Mouse (Mus musculus) CH12.LX (cell line): ENCODE data around the gene Smg5. TPM values are rescaled to one million over a fixed set of nuclear protein-coding genes. Genes with fewer than 3 reads are reported as not detected.

Source experiments
- DNase-seq: peaks from one replicate; pipeline ENCODE4 v3.0.0-alpha.2; 2013; ENCODE audit errors: extremely low read depth
- H3K27ac ChIP-seq: 2 replicates; pipeline ENCODE4 v1.5.1; 2012; ENCODE audit warnings: low read depth, mild to moderate bottlenecking, control low read depth, moderate library complexity; ENCODE audit not compliant: insufficient read depth
- H3K27me3 ChIP-seq: replicated peaks from 2 replicates; pipeline ENCODE3; 2012; ENCODE audit warnings: inconsistent platforms
- H3K36me3 ChIP-seq, 2 experiments: replicated peaks in 1 of 2; 2 replicates each; pipeline versions ENCODE3 to v1.6.1; 2012; ENCODE audit warnings: inconsistent platforms in 1 of 2, low read length in 1 of 2, mild to moderate bottlenecking in 1 of 2, mixed read lengths in 1 of 2, moderate library complexity in 1 of 2; ENCODE audit not compliant: control insufficient read depth in 1 of 2, insufficient read depth in 1 of 2
- H3K4me1 ChIP-seq, 2 experiments: 2 replicates each; pipeline ENCODE4 v1.6.1; 2012; ENCODE audit warnings: inconsistent platforms in 1 of 2, moderate library complexity in 1 of 2; ENCODE audit not compliant: insufficient read depth in 2 of 2, control insufficient read depth in 1 of 2
- H3K4me2 ChIP-seq: 2 replicates; pipeline ENCODE4 v1.6.1; 2012; ENCODE audit warnings: low read depth, mild to moderate bottlenecking, control low read depth; ENCODE audit not compliant: poor library complexity, insufficient read depth, severe bottlenecking
- H3K4me3 ChIP-seq, 3 experiments: fragments of 150-350 bp in 1 of 3; sonication (generic) in 1 of 3; replicated peaks in 1 of 3; 2 replicates each; pipeline versions ENCODE3 to v1.5.1; 2011 to 2012; ENCODE audit warnings: low read depth in 2 of 3, low read length in 2 of 3, mild to moderate bottlenecking in 2 of 3, moderate library complexity in 2 of 3, control low read depth in 1 of 3, improper control_type of control experiment in 1 of 3, inconsistent platforms in 1 of 3, mixed read lengths in 1 of 3; ENCODE audit not compliant: poor library complexity in 1 of 3
- H3K79me2 ChIP-seq: replicated peaks from 2 replicates; pipeline ENCODE4 v1.6.1; 2012; ENCODE audit warnings: mild to moderate bottlenecking, moderate library complexity; ENCODE audit not compliant: control insufficient read depth, poor library complexity, insufficient read depth, severe bottlenecking; ENCODE audit errors: extremely low read depth
- H3K9ac ChIP-seq: 2 replicates; pipeline ENCODE4 v1.6.1; 2012; ENCODE audit warnings: low read depth, mild to moderate bottlenecking, control low read depth, moderate library complexity; ENCODE audit not compliant: insufficient read depth
- H3K9me3 ChIP-seq: replicated peaks from 2 replicates; pipeline ENCODE3; 2012; ENCODE audit warnings: low read length, inconsistent platforms, mixed read lengths
- BHLHE40 ChIP-seq: IDR thresholded peaks from 2 replicates; pipeline ENCODE4 v1.6.1; 2011; ENCODE audit warnings: mild to moderate bottlenecking, low read depth, low read length, improper control_type of control experiment
- CHD2 ChIP-seq: IDR thresholded peaks from 2 replicates; pipeline ENCODE4 v1.6.1; 2011; ENCODE audit warnings: low read length, improper control_type of control experiment
- ELF1 ChIP-seq: IDR thresholded peaks from 2 replicates; pipeline ENCODE4 v1.6.1; 2014; ENCODE audit warnings: low read depth, mild to moderate bottlenecking, inconsistent platforms, low read length, improper control_type of control experiment
- HCFC1 ChIP-seq: IDR thresholded peaks from 2 replicates; pipeline ENCODE4 v1.6.1; 2012; ENCODE audit warnings: low read depth, mild to moderate bottlenecking, inconsistent platforms, low read length, improper control_type of control experiment
- JUN ChIP-seq: IDR thresholded peaks from 2 replicates; pipeline ENCODE4 v1.6.1; 2011; ENCODE audit warnings: low read depth, mild to moderate bottlenecking, low read length, improper control_type of control experiment, moderate library complexity; ENCODE audit not compliant: insufficient read depth
- JUND ChIP-seq: conservative IDR thresholded peaks from 2 replicates; pipeline ENCODE4 v1.6.1; 2011; ENCODE audit warnings: low read depth, low read length, improper control_type of control experiment
- KAT2A ChIP-seq: IDR thresholded peaks from 2 replicates; pipeline ENCODE4 v1.6.1; 2012; ENCODE audit warnings: low read length, improper control_type of control experiment, inconsistent platforms; ENCODE audit not compliant: insufficient replicate concordance
- MAFK ChIP-seq: IDR thresholded peaks from 2 replicates; pipeline ENCODE4 v1.6.1; 2011; ENCODE audit warnings: low read length, improper control_type of control experiment; ENCODE audit not compliant: insufficient replicate concordance
- MAX ChIP-seq: IDR thresholded peaks from 2 replicates; pipeline ENCODE4 v1.6.1; 2011; ENCODE audit warnings: low read length, improper control_type of control experiment
- MYC ChIP-seq: IDR thresholded peaks from 2 replicates; pipeline ENCODE4 v1.6.1; 2011; ENCODE audit warnings: low read depth, mild to moderate bottlenecking, improper control_type of control experiment, low read length
- NELFE ChIP-seq: IDR thresholded peaks from 2 replicates; pipeline ENCODE4 v1.6.1; 2011; ENCODE audit warnings: low read depth, low read length, improper control_type of control experiment
- NRF1 ChIP-seq: IDR thresholded peaks from 2 replicates; pipeline ENCODE4 v1.6.1; 2014; ENCODE audit warnings: low read depth, mild to moderate bottlenecking, inconsistent platforms, low read length, improper control_type of control experiment, moderate library complexity
- PAX5 ChIP-seq: IDR thresholded peaks from 2 replicates; pipeline ENCODE4 v1.6.1; 2012; ENCODE audit warnings: low read length, inconsistent platforms, mixed read lengths
- POLR2A ChIP-seq: IDR thresholded peaks from 2 replicates; pipeline ENCODE4 v1.6.1; 2011; ENCODE audit warnings: low read depth, mild to moderate bottlenecking, improper control_type of control experiment, low read length
- POLR2AphosphoS2 ChIP-seq: IDR thresholded peaks from 2 replicates; pipeline ENCODE4 v1.6.1; 2011; ENCODE audit warnings: low read depth, low read length, improper control_type of control experiment
- RCOR1 ChIP-seq: conservative IDR thresholded peaks from 2 replicates; pipeline ENCODE4 v1.6.1; 2012; ENCODE audit warnings: low read depth, mild to moderate bottlenecking, inconsistent platforms, low read length, improper control_type of control experiment
- SIN3A ChIP-seq: IDR thresholded peaks from 2 replicates; pipeline ENCODE4 v1.6.1; 2012; ENCODE audit warnings: low read length, improper control_type of control experiment, inconsistent platforms
- TBP ChIP-seq: conservative IDR thresholded peaks from 2 replicates; pipeline ENCODE4 v1.6.1; 2011; ENCODE audit warnings: low read depth, low read length, improper control_type of control experiment
- TCF12 ChIP-seq: IDR thresholded peaks from 2 replicates; pipeline ENCODE4 v1.6.1; 2014; ENCODE audit warnings: low read depth, mild to moderate bottlenecking, inconsistent platforms, low read length, improper control_type of control experiment
- UBTF ChIP-seq: IDR thresholded peaks from 2 replicates; pipeline ENCODE4 v1.6.1; 2012; ENCODE audit warnings: low read depth, mild to moderate bottlenecking, inconsistent platforms, low read length, improper control_type of control experiment, moderate library complexity
- USF2 ChIP-seq: conservative IDR thresholded peaks from 2 replicates; pipeline ENCODE4 v1.6.1; 2011; ENCODE audit warnings: low read depth, low read length, improper control_type of control experiment
- ZKSCAN1 ChIP-seq: IDR thresholded peaks from 2 replicates; pipeline ENCODE4 v1.6.1; 2012; ENCODE audit warnings: low read depth, inconsistent platforms, low read length, improper control_type of control experiment, borderline replicate concordance
- ZMIZ1 ChIP-seq: IDR thresholded peaks from 2 replicates; pipeline ENCODE4 v1.6.1; 2012; ENCODE audit warnings: low read depth, mild to moderate bottlenecking, inconsistent platforms, low read length, improper control_type of control experiment
- dilution Hi-C: fragments of 300-500 bp; cut with MboI; formaldehyde crosslinking; loops from 2 replicates; pipeline ENCODE4 v1.14.3; 2020; ENCODE audit warnings: low sequenced_read_pairs; ENCODE audit not compliant: extremely low pct_unique_long_range_greater_than_20kb, extremely low pct_ligation_motif_present
- in situ Hi-C: fragments of 300-500 bp; cut with MboI; formaldehyde crosslinking; loops from 3 replicates; pipeline ENCODE4 v1.14.3; 2019; ENCODE audit warnings: low sequenced_read_pairs, low pct_ligation_motif_present, low pct_unique_long_range_greater_than_20kb, mixed read lengths
- polyA plus RNA-seq: library from polyadenylated mRNA; unstranded; fragments of >175 nt; gene quantifications from 2 replicates; pipeline ENCODE4 v1.2.1, GENCODE M21; 2012; ENCODE audit warnings: low read depth; ENCODE audit not compliant: insufficient read length
- total RNA-seq, 2 experiments: library from RNA; depleted of rRNA; stranded (reverse); fragments of 300-350 nt in 1 of 2; fragments of >200 nt in 1 of 2; gene quantifications; 2 replicates each; pipeline ENCODE4 v1.2.3; 2012 to 2014

Gene Smg5
- total RNA-seq (2012; rRNA removed) (58.3 and 65.9 TPM in 2 replicates), total RNA-seq (2014; rRNA removed) (43.7 and 44.8 TPM in 2 replicates), polyA plus RNA-seq (77.0 and 81.6 TPM in 2 replicates)

- DNase-seq: peak; percentile 94
- H3K4me1 ChIP-seq: peaks cover 18 to 36% of the 10 kb centered on the region in 2 experiments
- peak within 1 kb of the TSS; percentile 93 for H3K4me2 ChIP-seq
- dilution Hi-C loops: no loop called here
- H3K79me2 ChIP-seq: peaks cover 41% of the 10 kb centered on the region
- no peaks in the 10 kb centered on the region for H3K9me3 ChIP-seq
- H3K27me3 ChIP-seq: no peaks in the 10 kb centered on the region
- H3K36me3 ChIP-seq: peaks cover 6 to 36% of the 10 kb centered on the region in 2 experiments
- TF ChIP-seq ZMIZ1 (peak; percentile 94), TCF12 (peak; percentile 97), POLR2A (peak; percentile 100), NRF1 (peak; percentile 46; the same call in 1 of the 2 replicates), ELF1 (peak; percentile 71), RCOR1 (no peak), PAX5 (no peak), POLR2AphosphoS2 (peak; percentile 99), ZKSCAN1 (no peak), USF2 (no peak), KAT2A (no peak), JUN (no peak), BHLHE40 (no peak), HCFC1 (peak; percentile 78), SIN3A (peak; percentile 75), MYC (peak; percentile 10; the same call in 1 of the 2 replicates), MAX (no peak; the same call in 1 of the 2 replicates), UBTF (0 out of 2 replicates have a peak, but pooled peaks have one; percentile 6), CHD2 (peak; percentile 100), MAFK (no peak), NELFE (peak; percentile 97), TBP (peak; percentile 92), JUND (no peak)
- TF ChIP-seq, all 38 proteins: peak for 13
- Histone ChIP-seq H3K27ac (peak within 1 kb of the TSS; percentile 79), H3K4me3 (peak within 1 kb of the TSS; percentile 81 to 85 (median 82)), H3K9ac (peak within 1 kb of the TSS; percentile 75)
- in situ Hi-C loops: no loop called here
Measured at GRCm38 (mm10) chr3:88336058-88337013, at the start of gene Smg5, which contains the start of gene Tmem79. TSS of gene Smg5 (plus strand) at chr3:88336260. TSS of gene Tmem79 (minus strand) at chr3:88336148.
